Mouse (Mus musculus) forebrain, embryonic 14.5 days (tissue): ENCODE results near the gene Tmem230. TPM values are rescaled to one million over a fixed set of nuclear protein-coding genes. Genes with fewer than 3 reads are reported as not detected.

Experiments
- ATAC-seq: fragments of 200-750 bp; cut with Nextera tagmentation; 2 replicates; pipeline ENCODE4 v1.8.0; 2017; ENCODE audit warnings: mild to moderate bottlenecking, moderate library complexity
- DNase-seq: peaks from one replicate; pipeline ENCODE4 v3.0.0-alpha.2; 2015; ENCODE audit warnings: low spot score
- H3K27ac ChIP-seq: fragments of 300-500 bp; sonication (generic); 2 replicates; pipeline ENCODE4 v1.5.1; 2014; ENCODE audit warnings: low read depth, mild to moderate bottlenecking, control low read depth, low read length, moderate library complexity
- H3K27me3 ChIP-seq: fragments of 300-500 bp; sonication (generic); replicated peaks from 2 replicates; pipeline ENCODE4 v1.6.1; 2014; ENCODE audit warnings: low read length, control low read depth, mixed read lengths; ENCODE audit not compliant: control insufficient read depth, insufficient read depth
- H3K36me3 ChIP-seq: fragments of 300-500 bp; sonication (generic); 2 replicates; pipeline ENCODE4 v1.6.1; 2014; ENCODE audit warnings: low read length, control low read depth; ENCODE audit not compliant: control insufficient read depth, insufficient read depth
- H3K4me1 ChIP-seq: fragments of 300-500 bp; sonication (generic); 2 replicates; pipeline ENCODE4 v1.6.1; 2014; ENCODE audit warnings: antibody characterized with exemption, low read length, control low read depth; ENCODE audit not compliant: control insufficient read depth, insufficient read depth
- H3K4me2 ChIP-seq: fragments of 300-500 bp; sonication (generic); 2 replicates; pipeline ENCODE4 v1.6.1; 2014; ENCODE audit warnings: mild to moderate bottlenecking, control low read depth, low read length
- H3K4me3 ChIP-seq: fragments of 300-500 bp; sonication (generic); 2 replicates; pipeline ENCODE4 v1.5.1; 2014; ENCODE audit warnings: low read depth, low read length, control low read depth
- H3K9ac ChIP-seq: fragments of 300-500 bp; sonication (generic); 2 replicates; pipeline ENCODE4 v1.6.1; 2014; ENCODE audit warnings: mild to moderate bottlenecking, low read length, control low read depth, moderate library complexity
- H3K9me3 ChIP-seq: fragments of 300-500 bp; sonication (generic); replicated peaks from 2 replicates; pipeline ENCODE4 v1.6.1; 2016; ENCODE audit warnings: low read length, control low read depth, mixed read lengths; ENCODE audit not compliant: control insufficient read depth
- WGBS: fragments of 180-500 bp; shearing (Covaris S2); extraction: QIAGEN DNeasy Blood & Tissue Kit; methylation state at CpG from one replicate; pipeline ENCODE4 v1.1.7; 2014; 5-methylcytosine and 5-hydroxymethylcytosine counted together
- polyA plus RNA-seq: library from polyadenylated mRNA; unstranded; fragments of >200 nt; fragmentation: Nextera tagmentation; extraction: Ambion mirVana; gene quantifications from 2 replicates; pipeline ENCODE4 v1.2.1, GENCODE M21; 2014

Tmem230 gene
- polyA plus RNA-seq, 1 experiment from 2014 or later = 51.3 TPM

DNA sequence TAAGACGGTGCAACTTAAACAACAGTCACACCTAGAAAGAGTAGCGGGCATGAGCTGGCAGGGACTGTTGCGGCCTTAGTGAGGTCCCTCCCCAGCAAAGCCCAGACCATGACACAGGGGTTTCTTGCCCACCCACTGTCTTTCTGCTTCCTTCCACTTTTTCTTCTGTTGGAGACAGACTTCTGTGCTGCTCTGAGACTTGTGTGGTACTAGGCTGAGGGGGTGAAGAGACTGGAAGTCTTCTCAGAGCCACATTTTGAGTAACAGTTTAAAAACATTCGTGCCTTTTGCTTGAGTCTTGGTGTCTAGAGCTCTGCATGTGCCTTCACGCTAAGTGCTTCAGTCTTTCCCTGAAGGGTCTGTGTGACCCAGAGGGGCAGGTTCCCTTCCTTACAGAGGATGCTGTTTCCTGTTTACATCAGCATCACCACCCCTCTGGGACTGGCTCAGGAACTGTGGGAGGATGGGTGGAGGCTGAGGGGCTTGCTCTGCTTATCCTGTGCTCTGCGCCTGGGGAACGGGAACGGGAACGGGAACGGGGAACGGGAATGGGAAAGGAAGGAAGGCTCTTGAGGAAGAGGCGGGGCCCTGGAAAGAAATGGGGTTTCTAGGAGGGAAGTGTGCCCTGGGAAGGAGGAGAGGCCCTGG lies 37.0 kb upstream of the Tmem230 start:
- H3K27ac ChIP-seq = no peak overlapping the region; the same call in 1 of the 2 replicates
- 87% methylated on average over 12 of the region's 12 CpGs for WGBS
- H3K9ac ChIP-seq = no peak overlapping the region
- no peaks in the 10 kb centered on the region for H3K27me3 ChIP-seq
- H3K4me2 ChIP-seq = no peak overlapping the region
- peaks cover 21% of the 10 kb centered on the region for H3K4me1 ChIP-seq
- H3K4me3 ChIP-seq = no peak overlapping the region
- no peaks in the 10 kb centered on the region for H3K9me3 ChIP-seq
- ATAC-seq = no peak
- H3K36me3 ChIP-seq = no peaks in the 10 kb centered on the region
- DNase-seq = no peak

DNA sequence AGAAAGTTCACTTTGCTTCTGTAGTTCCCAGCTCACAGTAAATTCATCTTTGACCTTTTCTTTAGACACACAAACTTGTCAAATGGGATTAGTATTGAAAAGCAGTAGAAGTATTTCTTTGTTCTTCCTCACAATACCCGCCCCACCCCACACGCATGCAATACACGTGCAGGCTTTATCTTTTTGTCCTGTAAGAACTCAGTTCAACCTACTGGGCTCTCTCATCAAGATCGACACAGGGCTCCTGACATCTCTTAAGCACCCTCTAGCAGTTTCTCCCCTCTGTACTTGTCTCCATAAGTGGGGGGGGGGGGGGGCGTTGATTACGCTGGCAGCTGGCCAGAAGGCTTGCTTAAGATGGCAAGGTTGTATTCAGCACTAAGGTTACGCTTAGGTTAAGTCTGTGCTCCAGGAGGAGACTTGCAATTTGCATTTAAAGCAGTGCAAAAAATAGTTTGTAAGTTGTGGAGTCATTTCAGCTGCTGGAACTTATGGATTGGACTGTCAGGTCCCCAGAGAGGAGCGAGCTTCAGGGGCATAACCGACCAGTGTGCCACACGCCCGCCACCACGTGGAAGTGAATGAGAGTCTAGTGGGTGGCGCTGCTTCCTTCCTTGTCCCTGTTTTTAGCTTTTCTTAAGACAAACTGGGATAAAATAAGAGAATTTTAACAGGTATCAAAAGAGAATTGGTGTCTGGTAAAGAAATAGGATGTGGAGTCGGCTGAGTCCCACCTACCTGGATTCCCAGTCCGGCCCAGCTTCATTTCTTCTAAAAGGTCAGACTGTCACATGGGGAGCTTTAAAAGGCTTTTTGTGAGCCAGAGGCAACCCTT lies 35.8 kb upstream of the Tmem230 start:
- no peak overlapping the region for H3K4me2 ChIP-seq
- H3K4me1 ChIP-seq = peaks cover 21% of the 10 kb centered on the region
- 19% methylated on average over 15 of the region's 15 CpGs for WGBS
- H3K9ac ChIP-seq = no peak overlapping the region
- H3K27ac ChIP-seq = peak overlapping the region; percentile 70; the same call in 1 of the 2 replicates
- H3K27me3 ChIP-seq = no peaks in the 10 kb centered on the region
- no peaks in the 10 kb centered on the region for H3K36me3 ChIP-seq
- DNase-seq (peak; percentile 34), ATAC-seq (peak; percentile 58; the same call in 1 of the 2 replicates)
- no peaks in the 10 kb centered on the region for H3K9me3 ChIP-seq
- no peak overlapping the region for H3K4me3 ChIP-seq

DNA sequence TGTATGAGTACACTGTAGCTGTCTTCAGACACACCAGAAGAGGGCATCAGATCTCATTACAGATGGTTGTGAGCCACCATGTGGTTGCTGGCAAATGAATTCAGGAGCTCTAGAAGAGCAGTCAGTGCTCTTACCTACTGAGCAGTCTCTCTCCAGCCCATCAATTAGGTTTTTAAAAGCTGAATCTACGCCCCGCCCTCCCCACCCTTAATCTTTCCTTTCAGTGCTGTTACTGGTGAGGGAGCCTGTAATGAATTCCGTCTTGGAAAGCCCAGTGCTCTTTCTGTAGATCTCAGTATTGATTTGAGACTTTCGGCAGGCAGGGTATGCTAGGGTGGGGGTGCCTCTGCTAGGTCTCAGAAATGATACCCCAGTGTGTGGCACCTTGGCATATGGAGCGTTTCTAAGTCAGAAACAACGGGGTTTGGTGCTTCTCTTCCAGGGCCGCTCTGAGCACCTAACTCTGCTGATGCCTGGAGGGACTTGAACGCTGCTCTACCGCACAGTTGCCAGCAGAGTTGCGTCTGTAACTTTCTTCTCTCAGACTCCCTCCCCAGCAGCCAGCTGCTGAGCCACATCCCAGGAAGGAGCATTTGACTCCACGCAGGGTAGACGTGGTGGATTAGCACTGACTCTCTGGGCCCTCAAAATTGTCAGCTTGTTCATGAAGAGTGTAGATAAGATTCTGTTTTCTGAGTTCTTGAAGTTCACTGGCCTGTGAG lies 35.0 kb upstream of the Tmem230 start:
- Histone ChIP-seq H3K9ac (no peak overlapping the region), H3K27ac (peak overlapping the region; percentile 70), H3K9me3 (no peaks in the 10 kb centered on the region), H3K36me3 (no peaks in the 10 kb centered on the region), H3K4me2 (peak overlapping the region; percentile 16; the same call in 1 of the 2 replicates), H3K4me1 (peaks cover 21% of the 10 kb centered on the region), H3K4me3 (no peak overlapping the region), H3K27me3 (no peaks in the 10 kb centered on the region)
- 4% methylated on average over 12 of the region's 12 CpGs for WGBS
- peak; percentile 51 for ATAC-seq
- peak; percentile 38 for DNase-seq

DNA sequence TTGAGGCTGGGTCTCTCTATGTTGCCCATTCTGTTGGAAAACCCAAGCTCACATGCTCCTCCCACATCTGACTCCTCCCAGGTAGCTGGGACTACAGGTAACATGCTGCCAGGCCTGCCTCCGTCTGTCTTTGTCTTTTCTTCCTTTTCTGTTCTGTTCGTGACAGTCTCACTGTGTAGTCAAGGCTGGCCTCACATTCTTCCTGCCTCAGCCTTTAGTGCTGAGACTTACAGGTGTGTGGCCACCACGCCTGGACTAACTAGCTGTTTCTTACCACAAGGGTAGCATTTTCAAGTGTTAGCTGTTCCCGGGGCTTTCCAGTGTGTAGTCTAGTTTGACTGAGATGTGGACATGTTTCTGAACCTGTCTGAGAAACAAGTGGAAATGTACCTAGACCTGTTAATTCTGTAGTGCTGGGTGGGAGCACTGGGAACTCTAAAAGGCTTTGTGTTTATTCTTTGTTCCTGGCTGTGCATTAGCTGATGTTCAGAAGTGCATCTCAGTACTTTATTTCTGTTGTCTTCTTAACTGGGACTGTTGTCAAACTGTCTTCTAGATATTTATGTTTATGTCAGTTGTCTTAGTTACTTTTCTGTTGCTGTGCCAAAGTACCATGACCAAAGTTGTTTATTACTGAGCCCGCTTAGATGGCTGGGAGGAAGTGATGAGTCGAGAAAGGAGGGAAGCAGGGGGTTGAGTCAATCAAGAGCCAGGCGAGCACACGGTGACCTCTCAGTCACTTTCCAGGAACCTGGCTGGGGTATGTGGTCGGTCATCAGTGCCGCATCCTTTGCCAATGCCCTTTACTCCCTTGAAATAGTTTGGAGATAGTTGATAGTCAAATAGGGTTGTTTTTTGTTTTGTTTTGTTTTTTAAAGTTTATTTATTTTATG lies 34.2 kb upstream of the Tmem230 start:
- Histone ChIP-seq H3K27ac (no peak overlapping the region), H3K9ac (no peak overlapping the region), H3K4me3 (no peak overlapping the region), H3K9me3 (no peaks in the 10 kb centered on the region), H3K36me3 (no peaks in the 10 kb centered on the region), H3K4me2 (no peak overlapping the region), H3K4me1 (peaks cover 21% of the 10 kb centered on the region), H3K27me3 (no peaks in the 10 kb centered on the region)
- DNase-seq (no peak), ATAC-seq (no peak)
- 52% methylated on average over 10 of the region's 10 CpGs for WGBS

DNA sequence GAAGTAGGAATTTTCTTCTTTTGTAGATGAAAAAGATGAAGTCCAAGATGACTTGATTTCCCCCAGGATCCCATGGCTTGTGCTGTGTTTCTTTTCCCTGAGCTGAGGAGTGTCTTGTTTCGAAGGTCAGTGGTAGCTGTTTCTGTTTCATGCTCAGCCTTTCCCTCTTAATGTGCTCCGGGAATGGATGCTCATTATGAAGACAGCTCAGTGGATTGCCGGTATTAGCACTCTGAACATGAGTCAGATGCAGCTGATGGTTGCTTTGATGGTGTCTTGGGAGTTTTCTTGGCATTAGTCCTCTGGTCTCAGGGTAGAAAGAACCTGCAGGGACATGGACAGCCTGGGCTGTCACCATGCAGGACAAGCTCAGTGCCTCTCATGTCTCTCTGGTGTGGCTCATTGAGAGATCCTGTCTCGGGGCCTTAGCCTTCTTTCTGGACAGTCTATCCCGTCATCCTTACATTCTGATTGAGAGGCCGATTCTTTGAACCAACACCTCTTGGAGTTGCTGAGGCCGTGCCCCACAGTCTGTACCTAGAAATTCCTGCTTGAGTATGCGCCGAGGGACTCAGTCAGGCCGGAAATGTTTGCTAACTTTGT lies 33.0 kb upstream of the Tmem230 start:
- no peaks in the 10 kb centered on the region for H3K27me3 ChIP-seq
- peaks cover 21% of the 10 kb centered on the region for H3K4me1 ChIP-seq
- DNase-seq (no peak), ATAC-seq (no peak)
- no peaks in the 10 kb centered on the region for H3K9me3 ChIP-seq
- no peak overlapping the region for H3K27ac ChIP-seq
- H3K36me3 ChIP-seq = no peaks in the 10 kb centered on the region
- H3K4me2 ChIP-seq = no peak overlapping the region
- H3K4me3 ChIP-seq = no peak overlapping the region
- 95% methylated on average over 10 of the region's 10 CpGs for WGBS
- H3K9ac ChIP-seq = no peak overlapping the region

DNA sequence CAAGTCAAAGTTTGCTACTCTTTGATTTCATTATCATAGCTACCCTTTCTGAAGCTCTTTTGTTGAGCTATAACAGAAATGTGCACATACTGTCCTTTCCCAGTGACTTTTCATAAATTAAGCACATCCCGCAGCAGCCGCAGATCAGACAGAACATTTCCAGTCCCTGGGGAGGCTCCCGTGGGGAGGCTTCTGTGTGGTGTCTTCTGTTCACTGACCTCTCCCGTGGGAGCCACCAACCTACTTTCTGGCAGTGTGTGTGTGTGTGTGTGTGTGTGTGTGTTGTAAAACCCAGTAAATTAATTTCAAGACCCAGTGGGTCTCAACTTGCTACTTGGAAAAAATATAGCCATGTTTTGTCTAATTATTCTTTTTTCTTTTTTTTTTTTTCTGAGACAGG lies 32.4 kb upstream of the Tmem230 start:
- H3K27ac ChIP-seq = no peak overlapping the region
- H3K4me3 ChIP-seq = no peak overlapping the region
- no peaks in the 10 kb centered on the region for H3K27me3 ChIP-seq
- no peaks in the 10 kb centered on the region for H3K9me3 ChIP-seq
- H3K4me2 ChIP-seq = no peak overlapping the region
- 89% methylated on average over 4 of the region's 4 CpGs for WGBS
- H3K36me3 ChIP-seq = no peaks in the 10 kb centered on the region
- peaks cover 21% of the 10 kb centered on the region for H3K4me1 ChIP-seq
- DNase-seq = no peak
- no peak overlapping the region for H3K9ac ChIP-seq
- no peak for ATAC-seq

DNA sequence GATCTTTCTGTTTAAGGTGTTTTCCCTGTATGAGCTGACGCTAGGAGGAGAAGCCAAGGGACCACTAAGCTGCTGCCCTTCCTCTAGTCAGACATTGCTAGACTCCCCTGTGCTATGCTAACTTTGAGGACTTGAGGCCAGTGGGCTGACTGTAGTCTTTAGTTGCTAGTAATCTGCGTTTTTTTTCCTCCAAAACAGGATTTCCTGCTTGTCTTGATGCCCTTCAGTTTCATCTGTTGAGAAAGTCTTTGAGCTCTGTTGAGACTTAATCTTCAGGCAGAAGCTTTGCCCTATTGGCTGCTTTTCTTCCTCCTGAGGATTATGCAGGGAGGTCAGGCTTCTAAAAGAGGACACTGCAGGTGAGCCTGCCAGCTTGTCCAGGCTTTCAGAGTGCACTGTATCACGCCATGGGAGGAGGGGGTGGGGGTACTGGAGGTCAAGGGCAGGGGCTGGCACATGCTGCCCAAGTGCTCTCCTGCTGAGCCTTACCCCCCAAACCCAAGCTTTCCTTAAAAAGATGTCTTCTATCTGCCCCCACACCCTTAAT lies 31.8 kb upstream of the Tmem230 start:
- DNase-seq (no peak), ATAC-seq (no peak)

More for the DNA sequence above, 31.8 kb upstream of the Tmem230 start:
- Histone ChIP-seq H3K4me2 (no peak overlapping the region), H3K27me3 (no peaks in the 10 kb centered on the region), H3K36me3 (no peaks in the 10 kb centered on the region), H3K27ac (no peak overlapping the region), H3K9ac (no peak overlapping the region), H3K4me3 (no peak overlapping the region), H3K9me3 (no peaks in the 10 kb centered on the region), H3K4me1 (peaks cover 21% of the 10 kb centered on the region)
- WGBS = 65% methylated on average over 3 of the region's 3 CpGs
